Mouse (Mus musculus) heart, postnatal 36 days (tissue): ENCODE data around the gene Sdc4. TPM values are rescaled to one million over a fixed set of nuclear protein-coding genes. Genes with fewer than 3 reads are reported as not detected.

Experiments used
- DNase-seq, 2 experiments: peaks; one replicate each; pipeline ENCODE4 v3.0.0; 2021 to 2022
- intact Hi-C: fragments of 180-260 bp; cut with DNase I; formaldehyde crosslinking; loops from one replicate; pipeline ENCODE4 v1.15.1; 2025
- total RNA-seq, 2 experiments: library from RNA; stranded (reverse); gene quantifications; 2 replicates each; pipeline ENCODE4 v1.2.3; 2021

Gene Sdc4
- total RNA-seq, 2 experiments from 2014 or later = 20.6 to 20.7 TPM

- intact Hi-C loops = no loop called here
- DNase-seq = no peak
These were observed 10.3 kb downstream of the Sdc4 start for GRCm38 (mm10) chr2:164433278-164433895.

DNA sequence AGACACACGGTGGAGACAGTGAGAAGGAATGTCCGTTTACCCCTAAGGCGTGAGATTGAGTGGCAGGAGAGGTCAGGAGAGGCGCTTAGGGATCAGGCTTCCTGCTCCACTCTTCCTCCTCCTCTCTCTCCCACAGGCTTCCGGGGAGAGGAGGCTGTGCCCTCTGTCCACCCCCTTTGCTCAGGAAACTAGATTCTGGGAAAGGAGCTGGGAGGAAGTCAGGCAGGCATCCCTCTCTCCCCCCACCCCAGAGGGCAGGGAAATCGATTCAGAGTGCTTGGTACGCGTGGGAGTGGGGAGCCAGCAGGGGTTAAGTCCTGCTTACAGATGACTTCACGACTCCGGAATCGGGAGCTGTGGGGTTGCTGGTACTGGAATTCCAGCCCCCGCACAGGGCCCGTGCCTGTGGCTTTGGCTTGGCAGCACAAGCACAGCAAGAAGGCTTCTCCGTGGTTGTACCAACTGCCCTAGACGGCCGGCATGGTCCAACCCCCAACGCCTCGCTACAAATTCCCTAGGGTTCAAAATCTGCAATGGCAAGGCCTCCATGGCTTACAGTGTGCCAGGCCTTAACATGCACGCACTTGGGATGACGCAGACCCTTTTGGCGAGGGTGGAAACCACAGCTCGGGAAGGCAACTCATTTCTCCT is 11.0 kb downstream of the Sdc4 start:
- peak in 1 of 2 experiments; percentile 31 for DNase-seq
- intact Hi-C loops = no loop called here

- intact Hi-C loops = no loop called here
- no peak for DNase-seq
These were observed 11.8 kb downstream of the Sdc4 start for GRCm38 (mm10) chr2:164431676-164432465.

GRCm38 (mm10) chr2:164430697-164431096 is 13.0 kb downstream of the Sdc4 start:
- intact Hi-C loops = no loop called here
- no peak for DNase-seq

DNA sequence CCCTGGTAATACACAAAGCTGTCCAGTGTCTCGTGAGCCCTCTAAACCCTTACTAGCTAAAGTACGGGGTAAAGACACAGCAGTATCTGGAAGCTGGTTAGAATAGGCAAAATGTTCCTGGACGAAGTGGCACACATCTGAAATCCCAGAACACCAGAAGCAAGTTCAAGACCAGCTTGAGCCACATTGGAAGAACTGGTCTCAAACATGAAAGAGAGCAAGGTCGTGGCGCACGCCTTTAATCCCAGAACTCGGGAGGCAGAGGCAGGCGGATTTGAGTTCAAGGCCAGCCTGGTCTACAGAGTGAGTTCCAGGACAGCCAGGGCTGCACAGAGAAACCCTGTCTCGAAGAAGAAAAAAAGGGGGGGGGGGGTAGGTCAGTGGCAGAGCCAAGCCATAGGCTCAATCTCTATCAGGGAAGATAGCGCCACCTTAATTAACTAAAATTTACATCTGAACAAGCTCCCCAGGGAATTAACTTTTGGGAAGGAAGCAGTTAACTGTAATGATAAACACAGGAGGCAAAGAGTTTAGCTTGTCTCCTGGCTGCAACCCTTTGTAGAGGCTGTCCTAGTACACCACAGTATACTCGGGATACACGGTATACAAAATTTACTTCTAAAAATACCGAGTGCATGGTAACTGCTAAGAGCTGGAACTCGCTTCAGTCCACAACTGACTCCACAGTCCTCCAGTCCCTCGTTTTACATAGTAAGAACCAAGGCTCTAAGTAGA is 13.6 kb downstream of the Sdc4 start:
- no peak for DNase-seq
- intact Hi-C loops = no loop called here

DNA sequence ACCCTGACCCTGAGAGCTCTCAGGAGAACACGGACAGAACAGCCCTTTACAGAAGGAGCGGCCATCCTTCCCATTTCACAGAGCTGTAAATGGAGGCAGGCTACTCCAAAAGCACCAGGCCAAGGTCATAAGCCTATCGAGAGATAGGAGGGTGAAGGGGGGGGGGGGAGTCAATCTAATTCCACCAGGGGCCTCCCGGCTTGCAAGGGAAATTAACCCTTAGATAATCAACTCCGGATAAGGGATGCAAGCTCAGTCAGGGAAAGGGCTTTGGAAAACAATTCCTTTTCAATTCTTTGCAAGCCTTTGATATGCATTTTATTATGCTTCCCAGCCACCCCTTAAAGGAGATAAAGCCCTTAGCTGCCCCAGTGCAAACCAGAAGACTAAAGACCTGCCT is 15.2 kb downstream of the Sdc4 start:
- no peak for DNase-seq
- intact Hi-C loops = no loop called here

GRCm38 (mm10) chr2:164426952-164427351 is 16.7 kb downstream of the Sdc4 start:
- DNase-seq = no peak

DNA sequence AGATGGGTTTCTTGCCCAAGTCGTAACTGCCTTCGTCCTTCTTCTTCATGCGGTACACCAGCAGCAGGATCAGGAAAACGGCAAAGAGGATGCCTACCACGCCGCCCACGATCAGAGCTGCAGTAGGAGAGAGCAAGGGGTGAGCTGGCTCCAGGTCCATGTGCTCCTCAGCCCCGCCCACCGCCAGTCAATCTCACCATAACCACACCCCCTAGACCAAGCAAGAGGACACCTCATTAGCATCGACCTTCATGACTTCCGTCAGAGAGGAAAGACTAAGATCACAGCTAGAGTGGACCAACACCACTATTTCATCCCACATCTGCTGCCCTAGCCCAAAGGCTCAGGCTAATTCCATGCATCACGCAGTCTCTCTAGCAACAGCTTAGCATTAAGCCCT is 17.6 kb downstream of the Sdc4 start:
- intact Hi-C loops = no loop called here
- no peak for DNase-seq

More at GRCm38 (mm10) chr2:164426952-164427351, 16.7 kb downstream of the Sdc4 start:
- intact Hi-C loops = no loop called here

DNA sequence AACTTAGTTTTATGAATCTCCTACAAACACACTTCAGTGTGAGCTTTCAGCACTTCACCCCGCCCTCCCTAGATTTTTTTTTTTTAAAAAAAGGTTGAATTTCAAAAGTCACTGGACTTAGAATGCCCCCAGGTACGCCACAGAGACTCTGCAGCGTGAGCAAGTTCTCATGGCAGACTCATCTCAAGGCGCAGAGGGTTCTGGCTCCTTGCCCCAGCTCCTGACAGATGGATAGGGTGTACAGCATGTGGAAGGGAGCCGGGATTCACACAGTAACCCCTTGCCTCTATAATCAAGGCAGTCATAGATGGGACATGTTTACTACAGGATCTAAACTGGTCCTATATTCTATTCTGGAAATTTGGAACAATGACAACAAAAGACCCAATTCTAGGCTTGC is 18.3 kb downstream of the Sdc4 start:
- DNase-seq = no peak
- intact Hi-C loops = no loop called here

GRCm38 (mm10) chr2:164424406-164424805 is 19.3 kb downstream of the Sdc4 start:
- no peak for DNase-seq
- intact Hi-C loops = no loop called here

DNA sequence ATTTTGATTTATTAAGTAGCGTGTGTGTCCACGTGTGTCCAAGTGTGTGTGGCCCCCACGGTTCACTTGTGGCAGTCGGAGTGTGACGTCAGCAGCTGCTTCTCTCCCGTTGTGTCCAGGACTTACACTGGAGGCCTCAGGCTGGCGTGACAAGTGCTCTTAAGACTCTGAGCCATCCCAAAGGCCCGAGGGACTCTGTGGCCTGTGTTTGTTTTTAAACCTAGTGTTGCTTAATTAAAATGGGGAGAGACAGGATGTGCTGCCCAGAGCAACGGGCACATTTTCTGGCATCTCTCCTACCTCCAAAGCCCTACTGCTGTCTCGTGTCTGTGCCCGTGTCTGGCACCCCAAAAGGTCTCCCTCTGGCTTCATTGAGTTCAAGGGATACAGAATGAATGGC is 20.2 kb downstream of the Sdc4 start:
- intact Hi-C loops = no loop called here
- no peak for DNase-seq

GRCm38 (mm10) chr2:164422675-164423393 is 20.9 kb downstream of the Sdc4 start:
- DNase-seq = no peak
- intact Hi-C loops = no loop called here

GRCm38 (mm10) chr2:164421979-164422378 is 21.7 kb downstream of the Sdc4 start:
- DNase-seq = no peak
- intact Hi-C loops = no loop called here

DNA sequence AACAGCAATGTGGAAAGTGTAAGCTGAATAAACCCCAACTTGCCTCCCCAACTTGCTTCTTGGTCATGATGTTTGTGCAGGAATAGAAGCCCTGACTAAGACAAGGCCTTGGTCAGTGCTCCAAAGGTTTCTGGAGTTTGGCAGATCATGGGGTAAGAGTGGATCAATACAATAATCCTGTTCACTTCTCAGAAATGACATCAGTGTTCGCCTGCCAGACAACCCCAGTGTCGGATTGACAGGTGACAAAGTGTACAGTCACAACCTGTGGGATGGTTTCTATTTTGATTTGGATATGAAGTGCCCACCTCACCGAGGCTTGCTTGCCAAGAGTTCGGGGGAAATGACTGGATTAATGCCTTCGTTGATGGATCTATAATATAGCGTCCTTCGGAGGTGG is 22.4 kb downstream of the Sdc4 start:
- no peak for DNase-seq
- intact Hi-C loops = no loop called here

GRCm38 (mm10) chr2:164419489-164419888 is 24.2 kb downstream of the Sdc4 start:
- DNase-seq = no peak
- intact Hi-C loops = no loop called here

GRCm38 (mm10) chr2:164418308-164418875 is 25.3 kb downstream of the Sdc4 start:
- intact Hi-C loops = no loop called here
- DNase-seq = no peak

- DNase-seq = peak; percentile 42 to 50
These were observed 26.5 kb downstream of the Sdc4 start for GRCm38 (mm10) chr2:164417198-164417597.

DNA sequence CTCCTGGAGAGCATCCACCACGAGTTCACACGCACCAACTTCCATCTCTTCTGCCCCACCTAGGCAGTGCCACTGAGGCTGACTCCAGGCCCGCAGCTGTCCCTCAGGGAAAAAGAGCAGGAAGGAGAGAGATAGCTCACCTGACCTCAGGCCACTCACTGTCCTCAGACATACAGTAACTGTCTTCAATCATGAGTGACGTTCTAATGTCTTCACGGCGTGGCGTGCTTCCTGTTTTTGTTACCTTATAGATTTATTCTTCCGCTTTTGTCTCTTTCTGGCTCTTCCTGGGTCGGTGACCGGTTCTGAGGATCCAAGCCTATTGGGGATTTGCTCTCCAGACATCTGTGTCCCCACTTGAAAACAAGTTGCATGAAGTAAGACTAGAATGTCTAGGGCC is 29.1 kb downstream of the Sdc4 start:
- DNase-seq = no peak
- intact Hi-C loops = no loop called here

More at GRCm38 (mm10) chr2:164417198-164417597, 26.5 kb downstream of the Sdc4 start:
- intact Hi-C loops = loop anchor here (1.0 to 2.0 kb wide), 3 partner anchors 42 to 114 kb away; no protein-coding TSS in a partner anchor

GRCm38 (mm10) chr2:164414167-164414566 is 29.5 kb downstream of the Sdc4 start:
- intact Hi-C loops = no loop called here
- no peak for DNase-seq

- intact Hi-C loops = loop anchor here (1.0 kb wide), 1 partner anchor 304 kb away; no protein-coding TSS in a partner anchor
- peak; percentile 76 for DNase-seq
These were observed 36.0 kb downstream of the Sdc4 start for GRCm38 (mm10) chr2:164407708-164408107.
